Mouse (Mus musculus): ENCODE measurements around the gene Twf2.

DNA sequence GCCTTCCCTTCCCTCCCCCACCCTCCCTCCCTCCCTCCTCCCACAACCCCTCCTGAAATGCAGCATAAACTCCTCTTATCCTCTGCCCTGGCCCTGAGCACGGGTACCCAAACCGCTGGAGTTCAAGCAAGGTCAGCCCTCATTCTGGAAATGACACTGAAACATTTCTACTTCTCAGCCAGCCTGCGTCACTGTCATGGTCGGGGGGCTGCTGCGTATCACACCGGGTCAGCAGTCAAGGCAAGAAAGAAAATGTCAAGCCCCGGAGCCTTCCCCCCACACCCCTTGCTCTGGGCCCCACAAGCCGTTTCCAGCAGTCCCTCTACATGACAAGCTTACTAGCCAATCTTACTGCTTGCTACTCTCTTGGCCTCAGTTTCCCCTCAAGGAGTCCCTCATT is 48.2 kb downstream of the Twf2 start:
- TF ChIP-seq CTCF (IDR thresholded peaks at IDR 0.05 in 2 of 3, conservative IDR thresholded peaks at IDR 0.05 in 1 of 3; ENCODE audit: control insufficient read depth in 1 of 3, insufficient read depth in 1 of 3, low read depth in 2 of 3, low read length in 3 of 3, poor library complexity in 1 of 3, severe bottlenecking in 1 of 3) (no peak), ZC3H11A (IDR thresholded peaks at IDR 0.05; ENCODE audit: low read depth, low read length) (no peak), POLR2AphosphoS5 (IDR thresholded peaks at IDR 0.05; ENCODE audit: borderline replicate concordance, low read depth, low read length) (no peak), POLR2A (IDR thresholded peaks at IDR 0.05; ENCODE audit: control insufficient read depth in 1 of 2, insufficient read depth in 1 of 2, low read depth in 1 of 2, low read length in 2 of 2, poor library complexity in 1 of 2) (no peak), NELFE (IDR thresholded peaks at IDR 0.05; ENCODE audit: low read depth, low read length) (no peak), SMC3 (IDR thresholded peaks at IDR 0.05; ENCODE audit: low read depth, low read length) (no peak), EP300 (IDR thresholded peaks at IDR 0.05; ENCODE audit: low read depth in 1 of 2, low read length in 2 of 2) (no peak)

All from MEL (cell line).